Mouse (Mus musculus): ENCODE measurements around the gene Rasa2.
A peak's percentile ranks its signal among the peaks of the same experiment; 100 is the strongest.
"Not testable (repeated sequence)": the region's sequence is repeated elsewhere in the genome, so short reads cannot be mapped to it uniquely, and the experiment has no call there.

The Rasa2 gene

GRCm38 (mm10) chr9:96583076-96583475 lies 48.3 kb downstream of the Rasa2 start:
- DNase-seq = no peak

GRCm38 (mm10) chr9:96578190-96578589 lies 53.2 kb downstream of the Rasa2 start:
- no peak for DNase-seq

GRCm38 (mm10) chr9:96577674-96578073 lies 53.7 kb downstream of the Rasa2 start:
- no peak for DNase-seq

- no peak for DNase-seq
Observed at GRCm38 (mm10) chr9:96573252-96573651, 58.2 kb downstream of the Rasa2 start.

- no peak for DNase-seq
Observed at GRCm38 (mm10) chr9:96572754-96573153, 58.7 kb downstream of the Rasa2 start.

GRCm38 (mm10) chr9:96566470-96566996 lies 64.9 kb downstream of the Rasa2 start:
- peak in 1 of 2 experiments; percentile 5 for DNase-seq

- no peak for DNase-seq
Observed at GRCm38 (mm10) chr9:96563501-96563900, 67.9 kb downstream of the Rasa2 start.

GRCm38 (mm10) chr9:96559148-96559547 lies 72.3 kb downstream of the Rasa2 start:
- DNase-seq = no peak

GRCm38 (mm10) chr9:96558594-96558993 lies 72.8 kb downstream of the Rasa2 start:
- no peak for DNase-seq

GRCm38 (mm10) chr9:96554095-96554494 lies 77.3 kb downstream of the Rasa2 start:
- no peak for DNase-seq

GRCm38 (mm10) chr9:96545410-96545809 lies 86.0 kb downstream of the Rasa2 start:
- no peak for DNase-seq

- DNase-seq = peak; percentile 69 to 80
Observed at GRCm38 (mm10) chr9:96543643-96544640, 87.5 kb downstream of the Rasa2 start.

GRCm38 (mm10) chr9:96538916-96539315 lies 92.5 kb downstream of the Rasa2 start:
- DNase-seq = peak; percentile 31 to 57

GRCm38 (mm10) chr9:96537615-96537919 lies 93.8 kb downstream of the Rasa2 start:
- DNase-seq = no peak

GRCm38 (mm10) chr9:96536895-96537614 lies 94.4 kb downstream of the Rasa2 start:
- DNase-seq = peak; percentile 75 to 83

- not testable (repeated sequence) for DNase-seq
Observed at GRCm38 (mm10) chr9:96536093-96536492, 95.3 kb downstream of the Rasa2 start.

- DNase-seq = no peak
Observed at GRCm38 (mm10) chr9:96535431-96535830, 96.0 kb downstream of the Rasa2 start.

- no peak for DNase-seq
Observed at GRCm38 (mm10) chr9:96534256-96534655, 97.2 kb downstream of the Rasa2 start.

- DNase-seq = no peak
Observed at GRCm38 (mm10) chr9:96533476-96533875, 97.9 kb downstream of the Rasa2 start.

- DNase-seq = no peak
Observed at GRCm38 (mm10) chr9:96532531-96532930, 98.9 kb downstream of the Rasa2 start.

GRCm38 (mm10) chr9:96530674-96531081 lies 100.7 kb downstream of the Rasa2 start:
- DNase-seq = peak; percentile 56 to 70

- no peak for DNase-seq
Observed at GRCm38 (mm10) chr9:96529961-96530673, 101.3 kb downstream of the Rasa2 start.

GRCm38 (mm10) chr9:96526011-96526410 lies 105.4 kb downstream of the Rasa2 start:
- DNase-seq = no peak
